Mouse (Mus musculus): ENCODE results near the gene Brpf3. TPM values are rescaled to one million over a fixed set of nuclear protein-coding genes. Genes with fewer than 3 reads are reported as not detected.

Brpf3 gene
- total and polyA plus RNA-seq, 2 experiments from 2014 or later, result 4.7 to 16.5 TPM

DNA sequence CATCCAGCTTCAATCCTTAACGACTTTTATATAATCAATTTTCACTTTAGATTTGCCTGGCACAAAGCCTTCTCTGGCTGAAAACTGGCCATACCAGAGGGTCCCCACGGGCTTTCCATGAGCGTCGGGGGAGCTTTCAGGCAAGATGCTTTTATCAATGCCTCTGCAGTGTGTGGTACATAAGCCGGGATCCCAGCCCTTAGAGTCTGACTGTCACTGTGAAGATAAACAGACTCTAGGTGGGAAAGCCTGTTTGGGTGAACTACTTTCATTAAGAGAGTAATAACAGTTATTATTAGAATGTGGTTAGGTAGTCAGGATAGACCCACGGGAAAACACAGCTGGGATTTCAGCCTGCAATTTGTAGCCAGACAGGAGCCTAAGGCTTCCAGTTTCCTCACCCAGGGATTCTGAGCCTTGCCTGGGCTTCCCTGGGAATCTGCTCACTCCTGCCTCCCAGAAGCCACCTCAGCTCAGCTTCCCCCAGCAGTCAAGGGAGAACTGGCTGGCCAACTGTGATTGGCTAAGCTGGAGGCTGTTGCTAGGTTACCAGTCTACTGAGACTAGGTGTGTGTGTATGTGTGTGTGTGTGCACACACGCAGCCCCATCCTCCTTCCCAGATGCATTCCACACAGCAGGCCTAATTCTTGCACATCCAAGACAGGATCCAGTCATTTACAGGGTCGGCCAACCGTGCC, 68.7 kb downstream of the Brpf3 start:
- peak; percentile 92 for ATAC-seq
- H3K36me3 ChIP-seq (ENCODE audit: insufficient read depth, low read length), result no peaks in the 10 kb centered on the region
- H3K9me3 ChIP-seq (ENCODE audit: low read length), result no peaks in the 10 kb centered on the region
- no peaks in the 10 kb centered on the region for H3K4me1 ChIP-seq (ENCODE audit: insufficient read depth, low read length)
- DNase-seq (ENCODE audit: low spot score), result peak; percentile 89
- no peak for TF ChIP-seq CTCF (IDR thresholded peaks at IDR 0.05; ENCODE audit: low read depth)
- H3K27me3 ChIP-seq (ENCODE audit: insufficient read depth, low read length), result no peaks in the 10 kb centered on the region
- H3K27ac ChIP-seq, result peak overlapping the region; percentile 81
- WGBS, result 46% methylated on average over 9 of the region's 9 CpGs
- H3K4me2 ChIP-seq (ENCODE audit: low read depth, low read length), result no peak overlapping the region
- no peak overlapping the region; the same call in 1 of the 2 replicates for H3K9ac ChIP-seq (replicated peaks; ENCODE audit: low read length)
- no peak overlapping the region for H3K4me3 ChIP-seq (ENCODE audit: low read length)

DNA sequence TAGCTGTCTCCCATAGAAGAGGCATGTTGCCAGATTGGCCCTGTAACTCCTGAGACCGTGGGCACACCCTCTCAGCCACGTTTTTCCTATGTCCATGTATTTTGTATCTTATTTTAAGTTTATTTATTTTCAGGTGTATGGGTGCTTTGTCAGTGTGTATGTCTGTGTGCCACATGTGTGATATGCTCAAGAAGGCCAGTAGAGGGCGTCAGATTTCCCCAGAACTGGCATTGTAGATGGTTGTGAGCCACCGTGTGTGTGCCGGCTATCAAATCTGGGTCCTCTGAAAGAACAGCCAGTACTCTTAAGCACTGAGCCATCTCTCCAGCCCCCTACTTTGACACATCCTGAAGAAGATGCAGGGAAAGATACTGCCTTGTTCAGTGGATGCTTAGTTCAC, 69.5 kb downstream of the Brpf3 start:
- H3K4me2 ChIP-seq (ENCODE audit: low read depth, low read length), result no peak overlapping the region
- no peaks in the 10 kb centered on the region for H3K9me3 ChIP-seq (ENCODE audit: low read length)
- H3K9ac ChIP-seq (replicated peaks; ENCODE audit: low read length), result no peak overlapping the region
- peak overlapping the region; percentile 81 for H3K27ac ChIP-seq
- no peak for ATAC-seq
- no peaks in the 10 kb centered on the region for H3K27me3 ChIP-seq (ENCODE audit: insufficient read depth, low read length)
- DNase-seq (ENCODE audit: low spot score), result no peak
- H3K36me3 ChIP-seq (ENCODE audit: insufficient read depth, low read length), result no peaks in the 10 kb centered on the region
- peak; percentile 37 for TF ChIP-seq CTCF (IDR thresholded peaks at IDR 0.05; ENCODE audit: low read depth)
- H3K4me1 ChIP-seq (ENCODE audit: insufficient read depth, low read length), result no peaks in the 10 kb centered on the region
- 69% methylated on average over 5 of the region's 5 CpGs for WGBS
- H3K4me3 ChIP-seq (ENCODE audit: low read length), result no peak overlapping the region

GRCm38 (mm10) chr17:28871831-28872230, 70.9 kb downstream of the Brpf3 start:
- Histone ChIP-seq H3K9ac (replicated peaks; ENCODE audit: low read length) (no peak overlapping the region), H3K4me1 (ENCODE audit: insufficient read depth, low read length) (no peaks in the 10 kb centered on the region), H3K36me3 (ENCODE audit: insufficient read depth, low read length) (no peaks in the 10 kb centered on the region), H3K27ac (no peak overlapping the region), H3K27me3 (ENCODE audit: insufficient read depth, low read length) (no peaks in the 10 kb centered on the region), H3K4me2 (ENCODE audit: low read depth, low read length) (no peak overlapping the region), H3K4me3 (ENCODE audit: low read length) (no peak overlapping the region), H3K9me3 (ENCODE audit: low read length) (no peaks in the 10 kb centered on the region)
- no peak for DNase-seq (ENCODE audit: low spot score)
- ATAC-seq, result no peak
- no peak for TF ChIP-seq CTCF (IDR thresholded peaks at IDR 0.05; ENCODE audit: low read depth)
- 82% methylated on average over 11 of the region's 11 CpGs for WGBS

GRCm38 (mm10) chr17:28872322-28872721, 71.4 kb downstream of the Brpf3 start:
- DNase-seq (ENCODE audit: low spot score) (no peak), ATAC-seq (no peak)
- Histone ChIP-seq H3K4me2 (ENCODE audit: low read depth, low read length) (no peak overlapping the region), H3K9ac (replicated peaks; ENCODE audit: low read length) (no peak overlapping the region), H3K4me3 (ENCODE audit: low read length) (no peak overlapping the region), H3K27ac (no peak overlapping the region), H3K4me1 (ENCODE audit: insufficient read depth, low read length) (no peaks in the 10 kb centered on the region), H3K36me3 (ENCODE audit: insufficient read depth, low read length) (no peaks in the 10 kb centered on the region), H3K9me3 (ENCODE audit: low read length) (no peaks in the 10 kb centered on the region), H3K27me3 (ENCODE audit: insufficient read depth, low read length) (no peaks in the 10 kb centered on the region)
- 88% methylated on average over 7 of the region's 7 CpGs for WGBS
- TF ChIP-seq CTCF (IDR thresholded peaks at IDR 0.05; ENCODE audit: low read depth), result no peak

DNA sequence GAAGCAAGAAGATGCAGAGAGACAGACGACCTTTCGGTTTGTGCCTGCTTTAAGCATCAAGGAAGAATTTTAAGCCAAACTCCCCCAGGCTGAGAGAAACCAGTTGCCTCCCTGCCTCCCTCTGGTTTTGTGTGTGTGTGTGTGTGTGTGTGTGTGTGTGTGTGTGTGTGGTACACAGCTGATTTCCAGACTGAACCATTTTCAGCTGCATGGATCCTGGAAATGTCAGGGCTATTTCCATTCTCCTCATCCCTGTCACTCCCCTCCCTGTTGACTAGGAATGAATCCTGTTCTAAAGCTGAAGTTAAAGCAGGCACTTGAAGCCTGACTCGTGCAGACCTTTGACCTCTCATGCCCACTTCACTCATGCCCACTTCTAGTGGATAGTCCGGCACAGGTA, 73.3 kb downstream of the Brpf3 start:
- Histone ChIP-seq H3K4me2 (ENCODE audit: low read depth, low read length) (no peak overlapping the region), H3K4me3 (ENCODE audit: low read length) (no peak overlapping the region), H3K9ac (replicated peaks; ENCODE audit: low read length) (no peak overlapping the region), H3K4me1 (ENCODE audit: insufficient read depth, low read length) (no peaks in the 10 kb centered on the region), H3K27ac (no peak overlapping the region), H3K36me3 (ENCODE audit: insufficient read depth, low read length) (no peaks in the 10 kb centered on the region), H3K9me3 (ENCODE audit: low read length) (no peaks in the 10 kb centered on the region), H3K27me3 (ENCODE audit: insufficient read depth, low read length) (no peaks in the 10 kb centered on the region)
- ATAC-seq (no peak), DNase-seq (ENCODE audit: low spot score) (no peak)
- no peak for TF ChIP-seq CTCF (IDR thresholded peaks at IDR 0.05; ENCODE audit: low read depth)
- 80% methylated on average over 4 of the region's 4 CpGs for WGBS

DNA sequence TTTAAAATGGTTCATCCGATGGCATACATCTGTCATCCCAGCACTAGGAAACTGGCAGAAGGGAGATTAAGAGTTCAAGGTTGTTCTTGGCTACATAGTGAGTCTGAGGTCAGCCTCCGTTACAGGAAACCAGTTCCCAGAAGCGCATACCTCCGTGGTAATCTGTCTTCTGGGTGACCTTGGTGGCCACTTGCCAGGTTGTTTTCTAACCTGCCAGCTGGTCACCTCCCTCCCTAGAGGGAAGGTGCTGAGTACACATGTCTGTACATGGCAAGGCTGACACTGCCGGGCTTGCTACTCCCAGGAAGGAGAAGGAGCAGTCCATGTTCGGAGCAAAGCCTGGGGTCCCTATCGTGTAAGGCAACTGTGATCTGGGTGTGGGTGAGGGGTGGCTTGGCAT, 73.9 kb downstream of the Brpf3 start:
- 61% methylated on average over 7 of the region's 7 CpGs for WGBS
- Histone ChIP-seq H3K9me3 (ENCODE audit: low read length) (no peaks in the 10 kb centered on the region), H3K4me1 (ENCODE audit: insufficient read depth, low read length) (no peaks in the 10 kb centered on the region), H3K36me3 (ENCODE audit: insufficient read depth, low read length) (no peaks in the 10 kb centered on the region), H3K9ac (replicated peaks; ENCODE audit: low read length) (no peak overlapping the region), H3K4me3 (ENCODE audit: low read length) (no peak overlapping the region), H3K4me2 (ENCODE audit: low read depth, low read length) (no peak overlapping the region), H3K27me3 (ENCODE audit: insufficient read depth, low read length) (no peaks in the 10 kb centered on the region), H3K27ac (no peak overlapping the region)
- TF ChIP-seq CTCF (IDR thresholded peaks at IDR 0.05; ENCODE audit: low read depth), result no peak
- no peak for DNase-seq (ENCODE audit: low spot score)
- ATAC-seq, result no peak

- Histone ChIP-seq H3K9ac (replicated peaks; ENCODE audit: low read length) (no peak overlapping the region), H3K4me3 (ENCODE audit: low read length) (no peak overlapping the region), H3K27me3 (ENCODE audit: insufficient read depth, low read length) (no peaks in the 10 kb centered on the region), H3K36me3 (ENCODE audit: insufficient read depth, low read length) (no peaks in the 10 kb centered on the region), H3K9me3 (ENCODE audit: low read length) (no peaks in the 10 kb centered on the region), H3K4me1 (ENCODE audit: insufficient read depth, low read length) (0 out of 2 replicates have a peak, but pooled peaks cover 3% of the 10 kb centered on the region), H3K27ac (no peak overlapping the region), H3K4me2 (ENCODE audit: low read depth, low read length) (no peak overlapping the region)
- DNase-seq (ENCODE audit: low spot score), result peak; percentile 35
- ATAC-seq, result no peak
- TF ChIP-seq CTCF (IDR thresholded peaks at IDR 0.05; ENCODE audit: low read depth), result no peak
- 45% methylated on average over 8 of the region's 8 CpGs for WGBS
Observed at GRCm38 (mm10) chr17:28875316-28875715, 74.4 kb downstream of the Brpf3 start.

All from hindbrain, postnatal 0 days (tissue).